Mouse (Mus musculus): ENCODE measurements around the gene Has1.
"Not testable (repeated sequence)": the region's sequence is repeated elsewhere in the genome, so short reads cannot be mapped to it uniquely, and the experiment has no call there.

Has1 gene

DNA sequence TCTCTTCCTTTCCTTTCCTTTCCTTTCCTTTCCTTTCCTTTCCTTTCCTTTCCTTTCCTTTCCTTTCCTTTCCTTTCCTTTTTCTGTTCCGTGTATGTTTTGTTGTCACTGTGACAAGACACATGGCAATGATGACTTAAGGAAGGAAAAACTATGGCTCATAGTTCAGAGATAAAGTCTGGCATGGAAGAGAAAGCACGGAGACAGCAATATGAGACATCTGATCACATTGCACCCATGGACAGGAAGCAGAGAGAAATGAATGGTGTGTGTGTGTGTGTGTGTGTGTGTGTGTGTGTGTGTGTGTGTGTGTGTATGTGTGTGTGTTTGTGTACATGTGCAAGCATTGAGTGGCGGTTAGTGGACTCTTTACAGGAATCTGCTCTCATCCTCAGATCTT, 10.4 kb downstream of the Has1 start:
- not testable (repeated sequence) for DNase-seq (ENCODE audit: low read depth, low spot score)

GRCm38 (mm10) chr17:17843534-17844261, 11.3 kb downstream of the Has1 start:
- no peak for DNase-seq (ENCODE audit: low read depth, low spot score)

DNA sequence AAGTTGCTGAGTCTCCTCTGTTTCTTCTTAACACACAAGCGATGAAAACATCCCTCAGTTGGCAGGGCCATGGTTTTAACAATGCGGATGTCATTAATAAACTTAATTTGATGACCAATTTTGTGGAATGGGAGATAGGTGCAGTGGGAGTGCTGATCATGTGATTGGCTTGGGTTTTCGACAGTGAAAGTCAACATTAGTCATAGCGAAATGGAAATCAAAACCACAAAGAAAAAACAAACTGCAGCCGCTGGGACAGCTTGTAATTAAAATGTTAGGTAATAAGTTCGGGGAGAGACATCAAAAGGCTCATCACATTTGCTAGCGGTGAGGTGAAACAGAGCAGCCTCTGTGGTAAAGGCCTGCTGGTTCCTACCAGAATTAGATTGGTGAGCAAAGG, 14.2 kb downstream of the Has1 start:
- no peak for DNase-seq (ENCODE audit: low read depth, low spot score)

GRCm38 (mm10) chr17:17839276-17839675, 15.7 kb downstream of the Has1 start:
- no peak for DNase-seq (ENCODE audit: low read depth, low spot score)

DNA sequence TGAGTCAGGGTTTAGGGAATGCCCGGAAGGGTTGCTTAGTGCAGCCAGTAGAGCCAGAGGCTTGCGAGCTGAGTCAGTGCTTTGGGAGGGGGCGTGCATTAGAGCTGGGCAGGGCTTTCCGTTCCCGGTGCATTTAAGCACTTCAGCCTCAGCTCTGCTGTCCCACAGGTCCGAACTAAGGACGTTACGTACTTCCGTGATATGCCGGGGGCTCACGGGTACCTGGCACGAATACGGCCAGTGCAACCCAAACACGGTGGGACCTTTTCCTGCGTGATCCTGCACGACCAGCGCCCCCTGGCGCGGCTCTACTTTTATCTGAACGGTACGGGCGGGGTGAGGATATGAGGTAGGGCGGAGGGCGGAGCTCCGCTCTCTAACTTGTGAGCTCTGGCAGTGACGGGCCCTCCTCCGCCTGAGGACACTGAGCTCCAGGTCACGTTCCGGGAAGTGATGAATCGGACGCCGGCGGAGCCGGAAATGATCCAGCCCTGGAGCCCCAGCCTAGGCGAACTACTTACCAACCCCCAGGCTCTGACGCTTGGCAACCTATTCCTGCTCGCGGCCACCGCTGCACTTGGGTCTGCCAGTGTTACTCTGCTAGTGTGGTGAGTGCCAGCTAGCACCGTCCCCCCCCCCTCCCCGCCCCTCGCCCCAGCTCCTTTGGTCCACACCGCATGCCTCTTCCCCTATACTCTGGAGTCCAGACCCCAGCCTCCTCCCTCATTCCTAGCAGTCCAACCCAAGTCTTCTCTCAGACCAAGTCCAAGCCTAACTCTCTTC, 16.9 kb downstream of the Has1 start:
- DNase-seq (ENCODE audit: low read depth, low spot score), result peak; percentile 99

DNA sequence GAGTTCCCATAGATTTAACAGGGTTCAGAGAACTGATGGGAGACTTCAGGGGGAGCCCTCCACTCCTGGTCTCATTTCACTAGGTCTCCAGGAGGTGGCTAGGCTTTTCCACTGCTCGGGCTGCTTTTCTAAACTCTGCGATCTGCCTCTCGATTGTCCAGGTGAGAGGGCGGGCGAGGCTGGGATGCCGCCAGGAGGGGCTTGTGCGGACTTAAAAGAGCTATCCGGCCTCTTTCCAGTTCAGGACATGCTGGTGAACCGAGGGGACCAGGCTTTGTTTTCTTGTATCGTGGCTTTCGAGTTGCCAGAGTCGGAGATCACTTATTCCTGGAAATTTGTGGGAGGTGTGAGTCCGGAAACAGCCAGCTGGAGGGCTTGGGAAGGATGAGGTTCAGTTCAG, 17.6 kb downstream of the Has1 start:
- no peak for DNase-seq (ENCODE audit: low read depth, low spot score)

GRCm38 (mm10) chr17:17836101-17836500, 18.9 kb downstream of the Has1 start:
- peak; percentile 49 for DNase-seq (ENCODE audit: low read depth, low spot score)

- no peak for DNase-seq (ENCODE audit: low read depth, low spot score)
Measured at GRCm38 (mm10) chr17:17834896-17835295, 20.1 kb downstream of the Has1 start.

- no peak for DNase-seq (ENCODE audit: low read depth, low spot score)
Measured at GRCm38 (mm10) chr17:17830731-17831130, 24.3 kb downstream of the Has1 start.

DNA sequence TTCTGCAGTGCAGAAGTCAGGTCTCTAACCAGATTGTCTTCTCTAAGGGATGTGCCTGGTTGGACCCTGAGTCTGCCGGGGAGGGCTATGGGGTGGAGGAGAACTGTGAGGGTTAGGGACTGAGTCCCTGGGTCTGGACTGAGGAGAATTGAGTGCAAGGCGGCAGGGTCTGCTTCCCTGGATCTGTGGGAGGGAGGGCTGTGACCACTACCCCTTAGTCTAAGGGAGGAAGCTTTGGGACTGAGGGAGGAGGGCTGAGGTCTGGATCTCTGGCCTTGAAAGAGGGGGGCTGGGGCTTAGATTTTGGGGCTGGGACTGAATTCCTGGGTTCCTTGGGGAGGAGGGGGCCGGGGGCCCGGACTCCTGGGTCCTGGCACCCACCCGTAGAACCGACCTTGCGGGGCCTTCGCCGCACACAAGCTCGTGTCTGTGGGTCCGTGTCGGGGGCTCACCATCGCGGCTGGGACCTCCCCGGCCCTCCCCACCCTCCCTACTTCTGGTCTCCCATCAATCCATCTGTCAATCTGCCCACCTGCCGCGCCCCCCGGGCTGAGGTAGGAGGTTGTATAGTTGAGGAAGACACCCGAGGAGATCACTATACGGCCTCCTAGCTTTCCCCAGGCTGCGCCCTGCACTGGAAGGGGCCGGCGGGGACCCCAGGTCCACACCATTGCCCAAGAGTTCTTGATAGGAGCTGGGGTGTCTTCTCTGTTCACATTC, 25.0 kb downstream of the Has1 start:
- DNase-seq (ENCODE audit: low read depth, low spot score), result no peak

DNA sequence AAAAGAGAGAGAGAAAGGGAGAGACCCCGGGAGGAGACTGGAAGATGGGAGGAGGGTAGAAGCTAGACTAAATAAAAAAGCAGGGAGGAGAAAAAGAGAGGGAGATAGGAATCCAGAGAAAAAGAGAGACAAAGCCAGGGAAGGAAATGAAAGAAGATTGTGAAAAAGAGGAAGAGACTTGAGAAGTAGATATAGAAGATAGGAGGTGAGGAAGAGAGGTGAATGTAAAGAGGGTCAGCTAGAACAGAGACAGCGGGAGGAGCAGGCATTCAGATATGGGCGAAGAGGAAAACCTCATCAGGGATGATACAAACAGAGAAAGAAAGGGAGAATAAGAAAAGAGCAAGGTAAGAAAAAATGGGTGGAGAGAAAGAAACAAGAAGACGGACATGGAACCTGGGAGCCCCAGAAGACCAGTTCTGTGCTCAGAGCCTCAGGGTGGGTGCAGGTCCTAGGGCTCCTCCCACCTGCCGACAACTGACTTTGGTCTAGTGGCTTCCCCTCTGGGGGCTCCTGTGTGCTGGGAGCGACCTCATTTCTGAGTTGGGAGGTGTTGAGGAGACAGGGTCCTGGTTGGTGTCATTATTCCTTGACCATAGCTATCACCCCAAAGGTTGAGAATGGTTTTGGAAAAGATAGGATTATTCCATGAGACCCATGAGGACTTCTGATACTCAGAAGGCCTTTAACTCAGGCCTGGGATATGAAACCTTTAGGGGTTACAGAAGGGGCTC, 25.8 kb downstream of the Has1 start:
- peak; percentile 24 for DNase-seq (ENCODE audit: low read depth, low spot score)

- peak; percentile 75 for DNase-seq (ENCODE audit: low read depth, low spot score)
Measured at GRCm38 (mm10) chr17:17828191-17828981, 26.6 kb downstream of the Has1 start.

DNA sequence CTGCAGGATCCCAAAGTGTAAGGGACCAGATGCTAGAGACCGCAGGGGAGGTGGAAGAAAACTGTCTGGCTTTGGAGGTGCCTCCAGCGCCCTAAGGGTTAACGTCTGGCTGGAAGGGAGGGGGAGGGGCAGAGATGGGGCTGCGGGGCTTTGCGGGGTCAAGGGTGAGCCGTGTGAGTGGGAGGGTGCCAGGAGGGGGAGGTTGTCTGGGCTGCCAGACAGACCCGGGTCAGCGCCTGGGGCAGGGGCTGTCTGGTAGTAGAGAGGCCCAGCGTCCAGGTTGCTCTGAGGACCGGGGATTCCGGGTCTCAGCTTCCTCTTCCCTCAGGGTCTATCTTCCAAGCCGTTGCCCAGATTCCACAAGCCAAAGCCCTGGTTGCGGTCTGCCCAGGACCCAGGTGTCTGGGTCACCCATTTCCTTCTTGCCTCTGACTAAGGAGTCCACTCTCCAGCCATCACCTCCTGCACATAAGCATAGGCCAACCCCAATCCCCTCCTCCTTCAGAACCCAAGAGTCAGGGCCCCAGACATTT, 27.3 kb downstream of the Has1 start:
- DNase-seq (ENCODE audit: low read depth, low spot score), result peak; percentile 49

- peak; percentile 98 for DNase-seq (ENCODE audit: low read depth, low spot score)
Measured at GRCm38 (mm10) chr17:17826751-17827657, 28.0 kb downstream of the Has1 start, which contains the start of gene Spaca6. TSS of gene Spaca6 (plus strand) at chr17:17827158.

- DNase-seq (ENCODE audit: low read depth, low spot score), result peak; percentile 72
Measured at GRCm38 (mm10) chr17:17825921-17826591, 28.9 kb downstream of the Has1 start.

GRCm38 (mm10) chr17:17823612-17824336, 31.2 kb downstream of the Has1 start:
- DNase-seq (ENCODE audit: low read depth, low spot score), result no peak

GRCm38 (mm10) chr17:17795527-17795926, 59.5 kb downstream of the Has1 start:
- DNase-seq (ENCODE audit: low read depth, low spot score), result no peak

Data from brain, adult 2 months (tissue).